Mouse (Mus musculus): ENCODE measurements at regions not wholly inside any gene's neighbourhood (a gene's known extent, or its start where the extent isn't known, plus 50 kb on each side); places are given as distances from the start of the nearest gene placed in this dataset.

DNA sequence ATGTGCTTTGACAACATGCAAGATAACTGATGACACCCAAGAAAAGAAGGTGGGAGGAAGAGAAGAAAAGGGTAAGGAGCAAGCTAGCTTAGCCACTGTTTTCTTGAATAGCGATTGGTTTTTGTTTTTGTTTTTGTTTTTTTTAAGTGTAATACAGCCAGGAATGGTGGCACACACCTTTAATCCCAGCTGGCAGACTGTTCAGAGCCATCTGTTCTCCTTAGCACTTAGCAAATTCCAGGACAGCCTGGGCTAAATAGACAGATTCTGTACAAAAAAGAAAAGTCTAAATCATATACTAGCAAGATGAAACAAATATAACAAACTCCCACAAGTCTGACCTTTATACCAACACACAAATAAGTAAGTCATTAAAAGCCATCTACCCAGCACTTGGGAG is 50.4 kb upstream of the Nabp1 start:
- Histone ChIP-seq H3K27me3 (replicated peaks; ENCODE audit: control insufficient read depth, insufficient read depth, low read length) (no peaks in the 10 kb centered on the region), H3K27ac (replicated peaks; ENCODE audit: low read depth, low read length) (no peak overlapping the region), H3K4me2 (ENCODE audit: low read depth, low read length) (no peak overlapping the region), H3K4me3 (ENCODE audit: low read depth, low read length) (no peak overlapping the region), H3K9ac (ENCODE audit: low read depth, low read length) (no peak overlapping the region), H3K4me1 (ENCODE audit: control insufficient read depth, insufficient read depth, low read length) (peaks cover 3% of the 10 kb centered on the region; the same call in 1 of the 2 replicates), H3K9me3 (ENCODE audit: control insufficient read depth, low read length) (no peaks in the 10 kb centered on the region), H3K36me3 (ENCODE audit: control insufficient read depth, insufficient read depth, low read length) (no peaks in the 10 kb centered on the region)
- ATAC-seq (ENCODE audit: low read depth) = no peak
- WGBS = 90% methylated on average over 1 of the region's 1 CpGs
- DNase-seq (ENCODE audit: low spot score) = no peak

All from embryonic facial prominence, embryonic 14.5 days (tissue).